Mouse (Mus musculus): ENCODE data around the gene Cttnbp2. TPM values are rescaled to one million over a fixed set of nuclear protein-coding genes. Genes with fewer than 3 reads are reported as not detected.

The Cttnbp2 gene
- polyA plus RNA-seq, 1 experiment from 2014 or later, result 16.8 TPM

DNA sequence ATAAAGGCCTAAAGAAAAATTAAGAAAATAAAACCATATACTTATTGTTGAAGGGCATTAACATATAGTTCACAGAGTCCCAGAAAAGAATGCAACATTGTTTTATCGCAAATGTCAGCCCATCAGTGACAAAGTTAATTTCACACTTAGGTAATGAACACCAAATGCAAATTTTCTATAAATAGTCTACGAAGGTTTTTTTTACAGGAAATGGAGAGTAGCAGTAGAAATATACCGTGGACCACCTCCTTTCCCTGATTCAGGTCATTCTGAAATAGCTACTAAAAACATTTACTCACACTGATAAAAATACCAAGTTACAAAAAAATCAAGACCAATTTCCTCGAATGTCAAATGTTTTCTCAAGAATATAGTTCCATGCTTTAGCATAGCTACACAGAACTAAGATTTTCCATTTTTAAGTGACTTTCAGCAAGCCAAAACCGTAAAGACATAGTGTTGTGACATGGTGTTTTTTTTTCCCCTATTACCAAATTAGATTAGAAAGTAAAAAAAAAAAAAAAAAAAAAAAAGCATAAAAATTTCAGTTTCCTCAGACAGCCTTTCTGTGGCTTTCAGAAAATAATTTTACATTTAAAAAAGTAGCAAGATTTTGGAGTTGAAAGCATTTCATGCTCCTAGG lies 64.0 kb downstream of the Cttnbp2 start:
- no peak overlapping the region for H3K4me3 ChIP-seq

DNA sequence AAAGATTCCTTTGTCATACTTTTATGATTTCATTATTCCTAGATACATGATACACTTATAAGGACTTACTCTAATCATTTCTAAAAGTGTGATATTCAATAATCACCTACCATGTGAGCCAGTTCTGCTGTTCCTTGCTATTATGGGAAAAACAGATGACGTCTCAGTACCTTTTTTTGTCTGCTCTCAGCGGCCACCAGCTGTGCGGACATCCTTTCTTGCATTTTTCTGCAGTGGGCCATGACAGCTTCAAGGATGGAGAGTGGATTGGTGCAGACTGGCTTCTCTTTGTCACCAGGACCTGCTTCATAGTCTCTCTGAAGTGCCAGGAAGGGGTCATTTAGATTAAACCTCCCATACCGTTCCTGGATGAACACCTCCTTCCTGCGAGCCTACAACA lies 66.6 kb downstream of the Cttnbp2 start:
- H3K9me3 ChIP-seq, result no peaks in the 10 kb centered on the region
- no peaks in the 10 kb centered on the region for H3K27me3 ChIP-seq (ENCODE audit: insufficient read depth, poor library complexity, severe bottlenecking)
- H3K36me3 ChIP-seq, result no peaks in the 10 kb centered on the region
- DNase-seq (ENCODE audit: low spot score), result no peak
- WGBS, result 66% methylated on average over 5 of the region's 5 CpGs
- peaks cover 8% of the 10 kb centered on the region for H3K4me1 ChIP-seq (replicated peaks)
- no peak overlapping the region for H3K27ac ChIP-seq
- H3K4me3 ChIP-seq, result no peak overlapping the region

More for the DNA sequence above, 64.0 kb downstream of the Cttnbp2 start:
- H3K9me3 ChIP-seq, result no peaks in the 10 kb centered on the region
- peaks cover 8% of the 10 kb centered on the region for H3K4me1 ChIP-seq (replicated peaks)
- WGBS, result 86% methylated on average over 5 of the region's 5 CpGs
- H3K27ac ChIP-seq, result no peak overlapping the region
- DNase-seq (ENCODE audit: low spot score), result no peak
- no peaks in the 10 kb centered on the region for H3K27me3 ChIP-seq (ENCODE audit: insufficient read depth, poor library complexity, severe bottlenecking)
- no peaks in the 10 kb centered on the region for H3K36me3 ChIP-seq

DNA sequence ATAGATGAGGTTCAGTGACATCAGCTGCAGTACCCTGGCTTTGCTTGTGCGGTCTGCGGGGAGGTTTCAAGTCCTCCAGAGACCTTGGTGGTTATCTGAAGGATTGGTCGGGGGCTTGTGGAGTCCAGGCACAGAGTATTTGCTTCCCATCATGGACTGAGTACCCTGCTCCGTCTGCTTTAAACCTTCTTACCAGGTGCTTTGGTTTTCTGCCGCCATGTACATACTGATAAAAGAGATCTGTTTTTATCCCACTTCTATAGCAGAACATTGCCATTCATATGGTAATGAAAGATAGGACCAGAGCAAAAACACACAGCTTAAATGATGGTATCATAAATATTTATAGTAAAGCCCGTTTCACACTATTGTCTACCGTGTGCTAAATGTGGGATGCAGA lies 67.7 kb downstream of the Cttnbp2 start:
- WGBS, result 60% methylated on average over 7 of the region's 7 CpGs
- peak overlapping the region; percentile 50 for H3K27ac ChIP-seq
- H3K9me3 ChIP-seq, result no peaks in the 10 kb centered on the region
- H3K27me3 ChIP-seq (ENCODE audit: insufficient read depth, poor library complexity, severe bottlenecking), result no peaks in the 10 kb centered on the region
- H3K36me3 ChIP-seq, result no peaks in the 10 kb centered on the region
- no peak overlapping the region for H3K4me3 ChIP-seq
- peaks cover 8% of the 10 kb centered on the region for H3K4me1 ChIP-seq (replicated peaks)
- no peak for DNase-seq (ENCODE audit: low spot score)

DNA sequence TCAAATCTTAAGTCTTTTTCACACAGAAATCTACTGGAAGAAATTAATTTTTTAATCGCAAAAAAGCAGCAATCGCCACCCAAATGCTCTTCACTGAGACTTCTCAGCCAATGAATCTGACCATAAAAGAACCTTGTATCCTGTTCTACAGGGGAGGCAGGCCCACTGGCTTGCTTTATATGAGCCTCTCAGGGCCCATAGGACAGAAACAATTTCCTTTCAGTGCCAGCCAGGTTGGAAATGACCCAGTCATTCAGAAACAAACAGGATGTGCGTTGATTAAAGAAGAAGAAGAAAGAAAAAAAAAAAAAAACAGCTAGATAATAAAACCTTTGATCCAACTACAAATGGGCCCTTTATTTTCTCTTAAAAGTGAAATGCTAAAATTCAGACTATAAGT lies 68.3 kb downstream of the Cttnbp2 start:
- Histone ChIP-seq H3K27me3 (ENCODE audit: insufficient read depth, poor library complexity, severe bottlenecking) (no peaks in the 10 kb centered on the region), H3K9me3 (no peaks in the 10 kb centered on the region), H3K4me1 (replicated peaks) (peaks cover 8% of the 10 kb centered on the region), H3K4me3 (no peak overlapping the region), H3K27ac (no peak overlapping the region), H3K36me3 (no peaks in the 10 kb centered on the region)
- no peak for DNase-seq (ENCODE audit: low spot score)
- 69% methylated on average over 3 of the region's 3 CpGs for whole genome bisulfite sequencing

DNA sequence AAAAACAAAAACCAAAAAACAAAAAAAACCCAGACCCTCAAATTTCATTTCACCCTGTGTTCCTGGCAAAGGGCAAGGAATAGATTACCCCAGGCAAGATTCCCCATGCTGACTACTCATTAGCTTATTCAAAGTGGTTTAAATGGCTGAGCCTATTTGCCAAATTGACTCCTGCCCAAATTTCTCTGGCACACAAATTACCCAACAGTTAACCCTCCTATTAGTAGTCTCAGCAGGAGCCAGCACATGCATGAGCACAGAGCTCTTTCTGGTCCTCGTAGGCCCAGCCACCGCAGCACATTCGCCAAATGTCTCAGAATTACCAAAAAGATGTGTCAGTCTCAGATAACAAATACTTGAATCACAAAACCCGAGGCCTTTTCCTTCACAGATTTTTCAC lies 68.9 kb downstream of the Cttnbp2 start:
- WGBS, result 53% methylated on average over 4 of the region's 4 CpGs
- DNase-seq (ENCODE audit: low spot score), result no peak
- no peaks in the 10 kb centered on the region for H3K9me3 ChIP-seq

DNA sequence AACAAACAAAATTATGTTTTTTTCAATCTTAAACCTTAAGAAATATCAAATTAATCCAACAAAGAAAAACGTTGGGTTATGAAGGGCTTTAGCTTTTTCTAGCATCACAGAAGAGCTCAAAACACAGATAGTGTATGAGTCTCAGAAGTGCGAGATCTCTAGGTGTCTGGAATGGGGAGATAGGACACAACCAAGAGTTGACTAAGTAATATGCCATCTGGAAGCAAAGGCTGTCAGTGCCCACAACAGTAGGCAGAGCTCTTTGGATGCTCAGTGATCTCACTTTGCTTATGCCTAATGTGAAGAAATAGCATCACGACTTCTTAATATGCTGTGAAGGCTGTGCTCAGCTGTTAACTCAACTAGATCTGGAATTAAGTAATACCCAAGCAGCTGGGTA lies 72.3 kb downstream of the Cttnbp2 start:
- no peaks in the 10 kb centered on the region for H3K9me3 ChIP-seq
- no peaks in the 10 kb centered on the region for H3K27me3 ChIP-seq (ENCODE audit: insufficient read depth, poor library complexity, severe bottlenecking)
- peaks cover 7% of the 10 kb centered on the region for H3K4me1 ChIP-seq (replicated peaks)
- no peaks in the 10 kb centered on the region for H3K36me3 ChIP-seq
- H3K27ac ChIP-seq, result no peak overlapping the region
- DNase-seq (ENCODE audit: low spot score), result no peak
- WGBS, result 89% methylated on average over 3 of the region's 3 CpGs
- H3K4me3 ChIP-seq, result no peak overlapping the region

More for the DNA sequence above, 68.9 kb downstream of the Cttnbp2 start:
- Histone ChIP-seq H3K27me3 (ENCODE audit: insufficient read depth, poor library complexity, severe bottlenecking) (no peaks in the 10 kb centered on the region), H3K27ac (no peak overlapping the region), H3K36me3 (no peaks in the 10 kb centered on the region), H3K4me1 (replicated peaks) (peaks cover 8% of the 10 kb centered on the region), H3K4me3 (no peak overlapping the region)

DNA sequence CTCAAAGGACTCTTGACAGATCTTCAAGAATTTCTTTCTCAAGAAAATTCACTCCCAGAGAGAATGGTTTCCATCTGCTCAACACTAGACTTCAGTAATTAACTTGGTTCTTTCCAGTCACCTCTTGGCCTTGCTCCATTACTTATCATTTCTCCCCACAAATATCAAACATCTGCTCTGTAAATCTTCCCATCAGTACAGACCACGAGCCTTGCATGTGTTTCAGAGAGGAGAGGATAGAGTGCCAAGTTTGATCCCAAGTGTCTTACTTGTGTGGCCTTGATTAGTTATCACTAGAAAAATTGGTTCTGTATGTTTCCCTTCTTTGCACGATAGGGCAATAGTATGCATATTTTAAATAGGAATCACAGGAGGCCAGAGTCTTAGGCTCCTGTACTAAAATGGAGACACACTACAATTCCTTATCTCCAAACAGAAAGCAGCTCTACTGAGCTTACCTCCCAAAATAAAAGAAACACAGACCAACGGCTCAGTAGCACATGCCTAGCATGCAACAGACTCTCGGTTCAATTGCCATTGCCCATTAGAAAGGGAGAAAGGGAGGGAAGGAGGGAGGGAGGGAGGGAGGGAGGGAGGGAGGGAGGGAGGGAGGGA lies 73.6 kb downstream of the Cttnbp2 start:
- DNase-seq (ENCODE audit: low spot score), result no peak
- no peaks in the 10 kb centered on the region for H3K36me3 ChIP-seq
- no peak overlapping the region for H3K4me3 ChIP-seq
- no peaks in the 10 kb centered on the region for H3K4me1 ChIP-seq (replicated peaks)
- 86% methylated on average over 4 of the region's 4 CpGs for WGBS
- no peaks in the 10 kb centered on the region for H3K9me3 ChIP-seq
- no peak overlapping the region for H3K27ac ChIP-seq
- H3K27me3 ChIP-seq (ENCODE audit: insufficient read depth, poor library complexity, severe bottlenecking), result no peaks in the 10 kb centered on the region

DNA sequence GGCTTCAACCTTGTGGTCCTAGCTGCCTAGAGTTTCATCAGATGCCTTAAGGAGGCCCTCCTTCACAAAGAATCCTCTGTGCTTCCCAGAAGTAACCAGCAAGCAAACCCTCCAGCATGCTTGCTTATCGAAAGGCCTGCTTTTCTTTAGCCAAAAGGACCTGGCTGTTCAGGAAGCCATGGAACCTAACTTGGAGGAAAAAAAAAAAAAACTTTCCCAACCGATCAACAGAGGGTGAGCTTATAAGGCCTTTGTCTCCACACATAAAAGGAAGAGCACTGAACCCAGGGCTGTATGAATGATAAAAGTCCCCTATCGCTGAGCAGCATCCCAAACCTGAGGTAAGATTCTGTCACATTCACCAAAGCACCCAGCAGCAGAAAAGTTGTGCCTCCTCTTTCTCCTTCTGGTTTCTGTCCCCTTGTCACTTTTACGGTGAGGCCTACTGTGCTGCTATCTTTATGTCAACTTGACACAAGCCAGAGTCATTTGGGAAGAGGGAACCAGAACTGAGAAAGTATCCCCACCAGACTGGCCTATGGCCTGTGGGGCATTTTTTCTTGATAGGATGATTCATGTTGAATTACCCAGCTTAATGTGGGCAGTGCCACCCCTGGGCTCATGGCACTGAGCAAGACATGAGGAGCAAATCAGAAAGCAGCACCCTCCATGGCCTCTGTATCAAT lies 78.4 kb downstream of the Cttnbp2 start:
- Histone ChIP-seq H3K4me3 (no peak overlapping the region), H3K27ac (no peak overlapping the region), H3K4me1 (replicated peaks) (no peaks in the 10 kb centered on the region), H3K27me3 (ENCODE audit: insufficient read depth, poor library complexity, severe bottlenecking) (no peaks in the 10 kb centered on the region), H3K36me3 (peaks cover 9% of the 10 kb centered on the region; the same call in 1 of the 2 replicates), H3K9me3 (no peaks in the 10 kb centered on the region)
- 67% methylated on average over 4 of the region's 4 CpGs for WGBS
- no peak for DNase-seq (ENCODE audit: low spot score)

DNA sequence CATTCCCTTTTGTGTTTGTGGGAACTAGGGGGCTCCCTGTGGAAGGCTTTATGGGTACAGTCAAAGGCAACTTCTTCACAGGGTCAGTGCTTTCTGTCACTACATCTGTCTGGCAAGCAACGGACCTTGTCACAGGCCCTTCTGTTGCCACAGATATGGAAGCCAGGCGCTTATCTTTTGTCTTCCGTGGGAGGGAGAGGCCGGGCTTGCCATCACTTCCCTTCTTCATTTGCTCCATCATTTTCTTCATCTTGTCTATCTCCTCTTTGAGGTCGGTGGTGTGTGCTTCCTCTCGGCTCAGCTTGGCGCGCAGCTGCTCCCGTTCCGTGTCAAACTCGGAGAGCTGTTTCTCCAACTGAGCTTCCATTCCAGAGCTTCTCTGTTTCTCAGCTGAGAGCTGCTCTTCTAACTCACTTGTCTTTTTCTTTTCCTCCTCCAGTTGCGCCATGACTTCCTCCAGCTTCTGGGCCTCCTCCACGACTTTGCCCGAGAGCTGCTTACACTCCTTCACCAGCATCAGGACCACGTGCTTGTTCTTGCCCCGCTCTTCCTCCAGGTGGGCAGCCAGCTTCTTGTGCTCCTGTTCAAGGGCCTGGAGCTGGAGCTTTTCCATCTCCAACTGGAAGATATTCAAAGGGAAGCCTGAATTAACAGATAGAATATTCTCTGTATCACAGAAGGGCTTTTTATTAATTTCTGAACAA lies 79.7 kb downstream of the Cttnbp2 start:
- Histone ChIP-seq H3K27ac (no peak overlapping the region), H3K4me3 (no peak overlapping the region), H3K4me1 (replicated peaks) (no peaks in the 10 kb centered on the region), H3K27me3 (ENCODE audit: insufficient read depth, poor library complexity, severe bottlenecking) (no peaks in the 10 kb centered on the region), H3K36me3 (peaks cover 9% of the 10 kb centered on the region; the same call in 1 of the 2 replicates), H3K9me3 (no peaks in the 10 kb centered on the region)
- no peak for DNase-seq (ENCODE audit: low spot score)
- 93% methylated on average over 16 of the region's 16 CpGs for WGBS

DNA sequence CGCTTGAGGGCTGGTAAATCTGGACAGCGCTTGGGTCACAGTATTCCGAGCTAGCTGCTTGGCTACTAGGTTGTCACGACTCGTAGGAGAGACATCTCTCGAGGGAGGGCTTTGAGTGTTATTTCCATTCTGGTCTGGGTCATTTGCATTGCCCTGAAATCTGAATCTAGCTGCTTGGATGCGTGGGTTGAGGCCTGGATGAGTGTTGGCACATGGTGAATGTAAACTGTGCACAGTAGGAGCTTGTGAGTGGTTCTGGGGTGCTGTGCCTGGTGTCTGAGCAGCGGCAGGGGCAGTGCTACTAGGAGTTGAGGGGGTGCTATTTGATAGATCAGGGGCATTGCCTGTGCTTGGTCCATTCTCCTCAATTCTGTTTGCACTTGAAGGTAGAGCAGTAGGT lies 80.3 kb downstream of the Cttnbp2 start:
- Histone ChIP-seq H3K36me3 (peaks cover 9% of the 10 kb centered on the region; the same call in 1 of the 2 replicates), H3K9me3 (no peaks in the 10 kb centered on the region), H3K27ac (no peak overlapping the region), H3K4me1 (replicated peaks) (no peaks in the 10 kb centered on the region), H3K4me3 (no peak overlapping the region), H3K27me3 (ENCODE audit: insufficient read depth, poor library complexity, severe bottlenecking) (no peaks in the 10 kb centered on the region)
- 88% methylated on average over 8 of the region's 8 CpGs for WGBS
- DNase-seq (ENCODE audit: low spot score), result no peak

DNA sequence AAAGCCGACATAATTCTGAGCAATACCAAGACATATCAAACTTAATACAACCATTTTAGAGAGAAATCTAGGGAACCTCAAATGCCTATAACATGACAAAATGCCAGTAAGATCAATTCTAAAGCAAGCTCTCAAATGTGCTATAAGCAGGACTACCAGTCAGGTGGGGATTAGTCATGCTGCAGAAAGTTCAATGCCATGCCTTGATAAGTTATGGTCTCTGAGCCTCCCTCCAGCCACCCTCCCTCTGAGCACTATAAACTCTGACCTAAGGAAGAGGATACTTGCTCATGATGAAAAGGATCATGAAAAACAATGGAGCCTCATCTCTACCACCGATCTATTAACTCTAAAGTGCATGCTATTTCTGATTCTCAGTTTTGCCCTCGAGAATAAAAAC lies 82.3 kb downstream of the Cttnbp2 start:
- Histone ChIP-seq H3K4me3 (no peak overlapping the region), H3K9me3 (no peaks in the 10 kb centered on the region), H3K4me1 (replicated peaks) (no peaks in the 10 kb centered on the region), H3K27ac (no peak overlapping the region), H3K27me3 (ENCODE audit: insufficient read depth, poor library complexity, severe bottlenecking) (no peaks in the 10 kb centered on the region), H3K36me3 (peaks cover 9% of the 10 kb centered on the region; the same call in 1 of the 2 replicates)
- no peak for DNase-seq (ENCODE audit: low spot score)
- 81% methylated on average over 3 of the region's 3 CpGs for WGBS

DNA sequence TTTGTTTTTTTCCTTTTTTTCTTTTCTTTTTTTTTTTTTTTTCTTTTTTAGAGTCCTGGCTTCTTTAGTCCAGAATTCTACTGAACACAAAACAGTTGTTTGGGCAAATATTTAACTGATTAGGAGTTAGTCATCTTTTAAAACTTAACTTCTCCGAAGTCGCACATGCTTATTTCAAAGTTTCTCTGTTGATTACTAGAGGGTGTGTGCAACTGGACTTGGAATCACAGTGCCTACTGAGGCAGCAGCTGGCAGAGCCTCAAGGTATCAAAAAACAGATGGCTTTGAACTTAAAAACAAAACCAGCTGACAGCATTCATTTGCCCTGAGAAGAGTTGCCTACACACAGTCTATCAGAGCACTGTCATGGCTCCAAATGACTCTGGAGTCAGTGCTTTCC lies 82.8 kb downstream of the Cttnbp2 start:
- no peak for DNase-seq (ENCODE audit: low spot score)
- no peaks in the 10 kb centered on the region for H3K9me3 ChIP-seq
- no peak overlapping the region for H3K4me3 ChIP-seq
- WGBS, result 96% methylated on average over 2 of the region's 2 CpGs
- no peak overlapping the region for H3K27ac ChIP-seq
- H3K4me1 ChIP-seq (replicated peaks), result no peaks in the 10 kb centered on the region
- peaks cover 9% of the 10 kb centered on the region; the same call in 1 of the 2 replicates for H3K36me3 ChIP-seq
- no peaks in the 10 kb centered on the region for H3K27me3 ChIP-seq (ENCODE audit: insufficient read depth, poor library complexity, severe bottlenecking)

DNA sequence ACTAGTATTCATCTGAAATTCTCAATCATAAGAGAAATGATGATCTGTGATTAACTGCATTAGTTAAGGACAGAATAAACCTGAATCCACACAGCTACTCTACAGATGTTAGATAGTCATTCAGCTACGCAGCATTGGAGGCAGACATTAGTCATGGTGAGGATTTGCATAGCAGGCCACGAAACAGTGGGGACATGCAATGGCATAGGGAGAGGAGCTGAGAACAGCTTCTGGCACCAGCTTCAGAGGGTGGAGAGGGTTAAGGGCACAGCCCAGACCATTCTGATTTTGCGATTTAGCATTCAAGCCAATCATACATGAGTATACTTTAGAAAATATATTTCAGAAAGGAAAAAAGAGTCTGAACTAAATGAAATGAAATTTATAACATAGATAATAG lies 84.6 kb downstream of the Cttnbp2 start:
- no peak overlapping the region for H3K27ac ChIP-seq
- no peaks in the 10 kb centered on the region for H3K27me3 ChIP-seq (ENCODE audit: insufficient read depth, poor library complexity, severe bottlenecking)
- H3K4me1 ChIP-seq (replicated peaks), result no peaks in the 10 kb centered on the region
- no peak for DNase-seq (ENCODE audit: low spot score)
- no peak overlapping the region for H3K4me3 ChIP-seq
- H3K9me3 ChIP-seq, result no peaks in the 10 kb centered on the region
- 62% methylated on average over 3 of the region's 3 CpGs for whole genome bisulfite sequencing
- peaks cover 9% of the 10 kb centered on the region; the same call in 1 of the 2 replicates for H3K36me3 ChIP-seq
